Mouse (Mus musculus): ENCODE data around the gene Cldn1.

Cldn1 gene

GRCm38 (mm10) chr16:26371325-26372053, at the start of gene Cldn1:
Gene Cldn1 (minus strand): TSS chr16:26371841.
- DNase-seq: peak; percentile 17

GRCm38 (mm10) chr16:26418616-26419015, 47.0 kb upstream of the Cldn1 start:
- DNase-seq: no peak

- no peak for DNase-seq
Measured at GRCm38 (mm10) chr16:26404070-26404469, 32.4 kb upstream of the Cldn1 start.

GRCm38 (mm10) chr16:26400971-26401370, 29.3 kb upstream of the Cldn1 start:
- no peak for DNase-seq

DNA sequence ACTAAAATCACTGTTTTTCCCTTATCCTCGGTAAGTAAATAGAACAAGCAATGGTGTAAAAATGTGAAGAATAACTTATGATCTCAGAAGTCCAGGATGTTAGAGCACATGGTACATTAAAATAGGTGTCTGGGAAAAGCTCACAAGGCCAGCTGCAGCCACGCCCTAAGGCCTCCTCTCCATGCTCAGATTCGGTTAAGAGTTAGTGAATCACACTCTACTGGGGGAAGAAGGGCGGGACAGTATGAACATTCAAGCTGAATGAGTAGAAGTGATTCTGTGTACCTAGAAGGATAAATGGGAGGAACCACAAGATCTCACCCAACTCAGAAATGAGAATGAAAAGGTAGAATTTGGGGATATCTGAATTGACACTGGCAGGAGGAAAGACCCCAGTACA, 28.9 kb upstream of the Cldn1 start:
- DNase-seq: no peak

DNA sequence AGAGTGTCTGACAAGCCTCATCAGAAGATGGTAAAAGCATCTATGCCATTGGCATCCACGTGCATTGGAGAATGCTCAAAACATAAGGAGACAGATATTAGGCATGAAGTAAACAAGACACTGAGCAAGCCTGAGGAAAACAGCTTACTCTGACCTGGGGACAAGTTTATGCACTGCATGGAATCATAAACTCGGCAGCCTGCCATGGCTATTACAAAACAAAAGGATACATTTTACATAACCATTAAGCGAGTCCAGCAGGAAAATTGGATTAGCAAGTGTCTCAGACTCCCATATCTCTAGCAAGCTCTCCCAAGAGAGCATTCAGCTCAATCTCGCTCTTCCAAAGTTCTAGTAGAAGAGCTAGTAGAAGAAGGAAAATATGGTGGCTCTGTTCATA, 19.3 kb upstream of the Cldn1 start:
- DNase-seq: no peak

- DNase-seq: no peak
Measured at GRCm38 (mm10) chr16:26386159-26386558, 14.5 kb upstream of the Cldn1 start.

- no peak for DNase-seq
Measured at GRCm38 (mm10) chr16:26384112-26384649, 12.5 kb upstream of the Cldn1 start.

DNA sequence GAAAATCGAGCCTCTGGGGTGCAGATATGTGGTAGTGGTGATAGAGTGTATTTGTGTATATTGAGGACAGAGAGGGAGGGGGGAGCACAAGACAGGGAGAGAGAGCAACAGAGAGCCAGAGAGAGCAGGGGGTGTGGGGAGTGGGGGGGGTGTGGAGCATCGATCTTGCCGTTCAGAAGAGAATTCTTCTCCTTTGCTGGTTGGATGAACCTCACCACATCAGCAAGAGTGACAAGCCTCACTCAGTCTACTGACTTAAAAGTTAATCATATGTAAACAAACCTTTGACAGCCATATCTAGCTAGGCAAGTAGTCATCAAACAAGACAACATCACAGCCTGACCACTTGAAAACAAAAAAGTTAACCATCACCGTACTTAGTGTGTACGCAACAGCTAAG, 5.5 kb upstream of the Cldn1 start:
- DNase-seq: no peak

DNA sequence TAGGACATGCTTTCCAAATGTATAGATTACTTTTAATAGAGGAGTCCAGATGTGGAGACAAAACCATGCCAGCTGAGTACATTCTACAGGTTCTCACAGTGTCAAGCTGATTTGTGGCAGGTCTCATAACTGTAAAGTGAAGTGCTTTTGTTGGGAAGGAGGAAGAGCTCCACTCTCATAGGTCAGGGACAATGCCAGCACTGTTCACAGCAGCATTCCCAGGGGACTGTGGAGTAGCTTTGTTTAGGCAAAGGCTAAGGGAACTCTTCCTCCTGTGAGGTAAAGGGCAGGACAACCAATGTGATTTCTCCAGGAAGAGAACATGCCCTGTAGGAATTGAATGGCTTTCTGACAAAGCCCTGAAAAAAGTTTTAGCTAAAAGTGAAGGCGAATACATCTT, 1.5 kb downstream of the Cldn1 start:
- no peak for DNase-seq

GRCm38 (mm10) chr16:26369044-26369730, 2.5 kb downstream of the Cldn1 start:
- no peak for DNase-seq

- DNase-seq: no peak
Measured at GRCm38 (mm10) chr16:26368121-26368520, 3.5 kb downstream of the Cldn1 start.

DNA sequence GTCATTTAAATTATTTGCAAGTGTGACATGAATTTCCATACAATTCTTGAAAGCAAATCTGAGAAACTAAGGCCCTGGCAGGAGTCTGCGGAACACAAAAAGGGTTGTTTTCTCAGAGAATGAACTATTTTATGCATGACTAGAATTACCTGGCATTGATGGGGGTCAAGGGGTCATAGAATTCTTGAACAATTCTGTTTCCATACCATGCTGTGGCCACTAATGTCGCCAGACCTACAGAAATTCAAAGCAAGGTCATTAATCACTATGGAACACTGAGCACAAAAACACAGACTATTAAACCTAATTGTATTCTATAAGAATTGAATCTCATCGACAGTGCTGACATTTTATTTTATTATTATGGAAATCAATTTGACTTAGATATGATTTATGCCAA, 10.9 kb downstream of the Cldn1 start:
- no peak for DNase-seq

DNA sequence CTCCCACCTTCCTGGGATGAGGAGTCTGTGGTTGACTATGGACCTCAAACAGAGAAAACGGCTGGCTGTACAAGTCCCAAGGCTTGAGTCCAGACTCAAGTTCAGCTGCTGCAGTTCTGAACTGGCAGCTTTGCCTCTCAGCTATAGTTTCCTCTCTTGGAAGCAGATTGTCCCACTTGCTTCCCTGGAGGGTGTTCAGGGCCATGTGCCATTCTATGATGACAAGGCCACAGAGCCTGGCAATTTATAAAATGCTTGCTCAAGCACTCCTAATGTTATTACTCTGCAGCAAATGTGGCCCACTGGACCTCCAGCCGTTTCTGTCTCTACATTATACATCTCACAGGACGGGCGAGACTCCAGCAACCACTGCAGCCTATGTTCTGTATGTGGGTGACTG, 12.0 kb downstream of the Cldn1 start:
- DNase-seq: no peak

GRCm38 (mm10) chr16:26358898-26359297, 12.7 kb downstream of the Cldn1 start:
- no peak for DNase-seq

GRCm38 (mm10) chr16:26357863-26358780, 13.5 kb downstream of the Cldn1 start:
- DNase-seq: no peak

GRCm38 (mm10) chr16:26355513-26355912, 16.1 kb downstream of the Cldn1 start:
- no peak for DNase-seq

DNA sequence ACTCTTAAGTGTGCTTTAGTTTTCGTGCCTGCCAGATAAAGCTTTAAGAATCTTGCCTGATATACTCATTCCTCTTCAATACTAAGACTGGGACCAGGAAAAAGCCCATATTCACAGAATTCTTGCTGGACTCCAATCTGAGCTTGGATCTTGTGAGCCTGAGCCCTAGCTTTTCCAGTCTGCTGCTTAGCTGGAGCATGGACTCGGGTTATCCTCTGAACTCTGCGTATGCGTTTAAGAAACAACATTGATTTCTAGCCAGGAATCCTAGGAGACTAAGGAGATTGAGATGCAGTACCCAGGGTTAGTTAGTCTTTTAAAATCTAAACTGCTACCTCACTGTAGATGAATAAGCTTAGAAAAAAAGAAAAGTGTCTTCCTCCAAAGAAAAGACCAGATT, 20.9 kb downstream of the Cldn1 start:
- DNase-seq: no peak

DNA sequence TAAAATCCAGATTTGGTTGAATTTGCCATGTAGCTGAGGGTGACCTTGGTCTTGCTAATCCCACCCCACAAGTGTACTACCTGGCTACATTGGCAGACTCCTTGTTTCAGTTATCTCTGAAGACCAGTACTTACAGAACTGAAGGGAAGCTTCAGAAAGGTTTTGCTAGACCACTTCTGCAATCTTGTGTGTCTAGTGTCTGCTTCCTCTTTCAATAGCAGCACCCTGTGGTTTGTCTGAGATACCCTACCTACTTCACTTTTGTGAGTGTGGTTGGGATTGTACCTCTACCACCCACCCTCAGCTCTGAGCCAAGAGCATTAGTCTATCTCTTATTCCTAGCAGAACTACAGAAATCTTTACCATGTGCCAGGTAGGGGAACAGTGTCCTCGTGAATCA, 22.8 kb downstream of the Cldn1 start:
- no peak for DNase-seq

- DNase-seq: no peak
Measured at GRCm38 (mm10) chr16:26316281-26316680, 55.4 kb downstream of the Cldn1 start.

DNA sequence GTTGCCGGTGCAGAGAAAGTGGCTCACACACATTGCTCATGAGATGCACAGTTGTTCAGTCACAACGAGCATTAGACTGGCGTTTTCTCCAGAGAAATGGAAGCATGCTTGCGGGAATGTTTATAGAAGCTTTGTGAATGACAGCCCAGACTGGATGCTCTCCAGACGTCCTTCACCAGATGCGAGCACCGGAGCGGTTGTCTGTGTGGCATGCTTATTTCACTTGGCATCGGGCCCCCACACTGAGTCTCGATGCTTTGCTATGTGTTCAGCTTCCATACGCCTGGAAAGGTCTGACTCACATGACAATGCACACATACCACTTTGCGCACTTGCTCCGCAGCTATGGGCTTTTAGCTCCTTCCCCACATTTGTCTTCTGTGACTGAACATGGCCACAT, 56.8 kb downstream of the Cldn1 start:
- no peak for DNase-seq

- no peak for DNase-seq
Measured at GRCm38 (mm10) chr16:26309402-26309801, 62.2 kb downstream of the Cldn1 start.

All from cerebellum, adult 11 months (tissue).